Mouse (Mus musculus): ENCODE data around the gene Tgfbr3. TPM values are rescaled to one million over a fixed set of nuclear protein-coding genes. Genes with fewer than 3 reads are reported as not detected.

Gene Tgfbr3
- polyA plus RNA-seq, 3 experiments from 2014 or later: 2.1 to 17.2 (median 11.8) TPM

DNA sequence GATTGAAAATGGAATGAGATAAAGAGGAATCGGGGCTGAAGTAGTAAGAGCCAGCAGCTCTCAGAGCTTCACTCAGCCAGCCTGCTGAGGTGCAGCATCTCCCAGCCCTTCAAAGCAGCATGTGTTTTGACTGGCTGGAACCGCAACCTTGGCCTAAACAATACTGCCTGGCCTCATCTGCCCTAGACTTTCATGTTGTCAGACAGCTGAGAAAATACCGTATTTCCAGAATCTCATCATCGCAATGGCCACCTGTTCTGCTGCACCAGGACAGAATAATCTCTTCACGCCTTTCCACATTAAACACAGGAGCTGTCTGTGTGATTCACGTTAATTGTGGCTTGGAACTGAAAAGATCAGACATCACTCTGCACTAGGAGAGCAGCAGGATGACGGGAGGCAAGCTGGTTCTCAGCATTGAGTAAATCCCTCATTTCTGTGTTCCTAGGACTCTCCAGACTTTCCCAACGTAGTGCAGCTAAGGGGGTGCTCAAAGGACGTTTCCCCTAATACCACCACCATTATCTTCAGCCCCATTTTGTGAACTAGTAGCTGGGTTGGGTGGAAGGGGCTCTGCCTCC, 145.1 kb downstream of the Tgfbr3 start:
- no peak for ATAC-seq

DNA sequence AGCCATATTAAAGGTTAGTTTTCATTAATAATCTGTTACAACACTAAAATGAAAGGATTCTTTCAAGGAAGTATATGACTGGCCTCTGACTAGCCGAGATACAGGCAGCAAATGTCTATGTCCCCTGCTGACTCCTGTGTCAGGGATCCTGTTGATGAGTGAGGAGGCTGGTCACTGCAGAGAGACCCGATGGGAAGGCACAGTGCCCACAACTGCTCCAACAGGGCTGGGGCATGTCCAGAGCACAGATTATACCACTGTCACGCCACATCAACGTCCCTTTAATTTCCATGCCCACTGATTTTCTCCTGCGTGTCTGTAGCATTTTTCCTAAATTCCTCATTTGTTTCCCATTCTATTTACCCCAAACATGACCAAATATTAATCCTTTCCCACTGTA, 146.0 kb downstream of the Tgfbr3 start:
- no peak for ATAC-seq

DNA sequence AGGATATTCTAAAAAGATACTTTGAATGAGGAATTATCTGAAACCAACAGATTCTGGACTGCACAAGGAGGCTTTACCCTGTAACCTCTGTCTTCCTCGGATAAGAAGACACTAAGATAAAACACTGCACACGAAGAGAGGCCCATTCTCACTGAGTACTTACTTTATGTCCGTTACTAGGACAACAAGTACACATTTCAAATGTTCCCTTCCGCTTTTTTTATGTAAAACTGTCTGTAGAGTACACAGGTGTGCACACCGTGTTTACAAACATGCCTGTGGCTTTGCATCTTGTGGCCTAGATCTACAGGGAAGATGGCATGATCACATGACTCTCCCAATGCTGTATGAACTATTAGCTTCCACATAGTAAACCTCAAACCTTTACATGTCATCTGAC, 146.6 kb downstream of the Tgfbr3 start:
- no peak for ATAC-seq

DNA sequence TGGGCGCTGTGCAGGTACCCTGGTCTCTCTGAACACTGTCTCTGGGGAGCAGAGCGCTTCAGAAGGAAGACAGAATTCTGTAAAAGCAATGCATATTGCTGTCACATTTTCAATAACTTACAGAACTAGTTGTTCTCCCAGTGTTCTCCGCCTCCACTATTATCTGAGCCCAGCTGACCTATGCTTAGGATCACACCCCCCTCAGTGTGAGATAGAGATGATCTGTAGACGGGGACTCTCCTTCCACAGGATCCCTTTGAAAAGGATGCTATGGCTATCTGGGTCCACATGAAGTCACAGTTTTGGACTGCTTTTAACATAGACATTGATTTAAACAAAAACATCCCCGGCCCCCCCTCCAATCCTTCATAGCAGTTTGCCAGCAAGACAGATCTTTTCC, 148.1 kb downstream of the Tgfbr3 start:
- no peak for ATAC-seq

DNA sequence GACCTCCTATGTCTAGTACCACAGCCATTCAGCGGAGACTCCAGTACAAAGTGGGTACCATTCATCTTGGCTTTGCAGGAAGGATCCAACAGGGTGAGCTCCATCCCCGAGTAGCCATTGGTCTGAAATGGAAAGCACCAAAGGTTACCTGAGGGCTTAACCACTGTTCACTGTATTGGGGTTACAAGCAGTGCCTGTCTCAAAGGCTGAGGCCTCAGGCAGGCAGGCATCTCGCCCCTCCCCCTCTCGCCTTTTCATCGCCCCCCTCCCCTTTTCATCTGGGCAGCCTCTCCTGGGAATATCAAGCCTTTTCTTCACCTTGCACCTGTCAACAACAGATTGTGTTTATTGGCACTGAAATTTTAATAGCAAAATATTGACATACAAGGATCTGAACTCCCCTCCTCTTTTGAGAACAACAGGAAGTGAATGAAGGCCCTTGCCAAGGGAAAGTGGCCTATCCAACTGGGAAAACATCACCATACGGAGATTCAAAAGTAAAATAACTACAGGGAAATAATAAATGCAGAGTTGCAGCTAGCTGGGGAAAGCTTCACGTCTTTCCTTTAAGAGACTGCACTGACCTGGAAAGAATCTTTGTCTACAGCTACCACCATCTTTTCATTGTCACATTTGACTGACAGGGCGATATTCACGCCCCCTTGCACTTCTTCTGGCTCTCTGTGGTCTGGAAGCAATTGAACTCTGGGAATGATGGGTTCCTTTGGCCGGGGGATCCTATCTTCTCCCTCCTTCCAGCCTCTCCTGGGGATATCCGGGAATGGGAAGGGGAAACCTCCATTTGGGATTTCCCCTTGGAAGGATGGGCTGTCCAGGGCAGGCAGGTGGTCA, 149.4 kb downstream of the Tgfbr3 start:
- ATAC-seq: no peak

DNA sequence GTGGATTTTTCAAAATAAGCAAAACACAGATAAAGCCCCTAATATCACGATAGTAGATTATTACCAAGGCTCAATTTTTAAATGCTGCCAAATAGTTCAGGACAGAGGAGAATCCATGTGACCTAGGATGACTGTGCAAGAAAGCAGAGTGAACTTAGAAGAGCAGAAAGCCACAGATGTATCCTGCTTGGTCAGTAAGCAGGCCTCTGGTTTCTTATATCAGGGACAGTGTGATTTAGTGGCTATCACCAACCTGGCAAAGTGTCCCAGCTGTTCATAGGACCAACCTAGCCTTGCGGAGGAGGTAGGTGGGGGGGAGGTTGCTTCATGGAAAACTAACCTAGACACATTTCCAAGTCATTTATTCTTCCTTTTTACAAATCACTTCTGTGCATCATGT, 156.1 kb downstream of the Tgfbr3 start:
- ATAC-seq: no peak

DNA sequence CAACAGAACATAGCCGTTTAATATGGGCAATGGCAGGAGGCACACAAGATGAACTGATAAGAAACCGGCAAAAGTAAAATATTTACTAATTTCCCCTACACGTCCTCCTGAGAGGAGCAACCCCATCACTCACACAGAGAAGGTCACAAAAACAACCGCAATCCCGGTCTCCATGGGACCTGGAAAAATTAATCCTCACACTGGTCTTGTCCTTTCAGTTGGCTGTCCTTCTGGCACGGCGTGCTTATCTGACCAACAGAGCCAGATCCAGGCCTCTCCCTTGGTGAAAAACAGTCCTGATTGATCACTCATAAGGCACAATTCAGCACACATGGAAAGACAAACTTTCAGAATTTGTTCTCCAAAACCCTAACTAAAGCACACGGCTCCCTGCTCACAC, 157.2 kb downstream of the Tgfbr3 start:
- ATAC-seq: no peak

DNA sequence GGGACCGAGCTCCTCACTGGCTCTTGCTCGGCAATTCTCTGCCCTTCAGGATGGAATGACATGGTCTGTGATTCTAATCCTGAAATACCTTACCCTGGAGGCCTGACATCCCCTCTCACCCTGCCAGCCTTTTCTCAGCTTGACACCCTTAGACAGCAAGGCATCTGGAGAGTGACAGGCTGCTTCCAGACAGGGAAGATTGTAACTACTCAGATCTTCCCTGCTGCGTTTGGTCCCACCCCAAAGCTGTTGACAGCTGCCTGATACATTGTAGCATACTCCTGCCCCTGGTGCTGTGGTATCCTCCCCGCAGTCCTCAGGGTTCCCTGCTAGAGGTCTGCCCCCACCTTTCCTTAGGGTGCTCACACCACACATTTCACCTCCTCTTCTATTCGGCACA, 160.1 kb downstream of the Tgfbr3 start:
- no peak for ATAC-seq

DNA sequence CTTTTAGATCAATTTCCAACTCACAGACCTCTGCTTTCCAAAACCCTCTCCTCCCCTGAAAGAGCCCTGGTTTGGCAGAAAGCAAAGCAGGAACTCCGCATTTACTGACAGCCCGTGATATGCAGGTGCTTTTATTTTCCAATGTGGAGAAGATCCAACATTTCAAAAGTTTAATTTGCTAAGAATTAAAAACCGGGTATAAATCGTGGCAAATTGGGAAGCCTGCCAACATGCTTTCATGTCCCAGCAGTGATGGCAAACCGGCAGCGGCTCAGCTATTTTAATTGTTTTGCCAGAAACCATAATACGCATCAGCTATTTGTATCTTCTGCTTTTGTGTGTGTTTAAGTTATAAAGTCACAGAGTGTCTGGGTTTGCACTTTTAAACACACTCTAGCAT, 162.9 kb downstream of the Tgfbr3 start:
- no peak for ATAC-seq

DNA sequence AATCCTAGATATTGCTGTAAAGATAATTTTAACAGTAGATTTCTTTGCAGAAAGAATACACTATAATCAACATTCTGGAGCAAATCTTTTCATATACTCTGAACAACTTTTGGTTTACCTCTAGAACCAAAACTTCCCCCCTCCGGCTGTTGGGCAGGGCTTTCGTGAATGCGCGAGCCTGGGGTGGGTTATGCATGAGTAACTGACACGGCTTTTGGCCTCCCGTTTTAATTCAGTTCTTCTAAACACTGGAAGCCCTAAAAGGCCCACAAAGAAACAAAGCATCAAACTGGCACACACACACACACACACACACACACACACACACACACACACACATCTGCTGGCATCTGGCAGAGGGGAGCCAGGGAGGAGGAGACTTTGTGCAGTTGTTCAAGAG, 164.3 kb downstream of the Tgfbr3 start:
- no peak for ATAC-seq

DNA sequence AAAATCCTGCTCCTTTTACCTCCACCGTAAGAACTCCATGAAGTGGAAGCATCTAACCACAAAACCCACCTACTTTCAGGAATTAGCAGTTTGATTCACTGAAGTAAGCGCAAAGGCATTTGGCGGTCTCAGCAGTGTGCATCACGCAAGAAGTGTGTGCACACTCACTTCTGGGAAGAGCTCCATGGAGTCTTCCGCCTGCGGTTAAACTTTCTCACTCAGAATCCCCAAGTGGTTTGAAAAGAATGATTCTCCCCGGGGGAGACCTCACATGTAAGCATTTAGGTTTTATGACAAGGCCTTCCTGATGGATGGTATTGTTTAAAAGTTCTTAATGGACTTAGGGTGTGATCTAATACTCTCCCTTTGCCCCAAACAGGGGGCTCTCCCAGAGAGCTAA, 164.9 kb downstream of the Tgfbr3 start:
- ATAC-seq: no peak

DNA sequence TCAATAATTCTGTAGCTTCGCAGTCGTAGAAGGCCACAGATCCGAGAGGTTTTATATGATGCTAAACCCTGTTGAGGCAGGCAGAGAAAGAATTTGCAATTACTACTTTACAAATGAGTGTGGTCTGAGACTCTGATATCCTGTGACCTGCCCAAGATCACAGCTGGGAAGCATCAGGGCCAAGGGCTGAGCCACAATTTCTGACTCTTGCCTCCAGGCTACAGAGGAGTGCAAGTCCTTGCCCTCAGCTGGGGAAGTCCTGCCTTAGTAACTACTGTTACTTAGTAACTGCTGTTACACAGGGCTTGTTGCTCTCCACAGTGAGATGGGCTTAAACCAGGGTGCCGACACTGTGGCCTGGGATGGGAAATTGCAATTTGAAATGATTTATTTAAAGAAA, 166.8 kb downstream of the Tgfbr3 start:
- ATAC-seq: no peak

DNA sequence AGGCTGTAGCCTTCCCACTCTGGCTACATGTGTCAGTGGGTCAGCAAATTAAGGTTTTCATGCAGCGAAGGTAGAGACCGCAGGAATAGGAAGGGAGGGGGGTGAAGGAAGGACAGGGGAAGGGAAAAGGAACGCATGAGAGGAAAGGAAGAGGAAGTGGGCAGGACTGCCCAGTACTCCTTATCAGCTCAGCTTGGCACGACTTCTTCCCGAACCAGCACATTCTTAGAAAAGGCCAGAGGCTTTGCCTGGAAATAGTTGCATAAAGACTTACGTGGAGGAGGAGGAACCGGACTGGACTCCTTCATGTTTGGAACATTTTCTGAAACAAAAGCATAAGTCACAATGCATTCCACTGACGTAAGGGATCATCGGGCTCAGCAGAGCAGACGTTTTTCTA, 168.3 kb downstream of the Tgfbr3 start:
- no peak for ATAC-seq

DNA sequence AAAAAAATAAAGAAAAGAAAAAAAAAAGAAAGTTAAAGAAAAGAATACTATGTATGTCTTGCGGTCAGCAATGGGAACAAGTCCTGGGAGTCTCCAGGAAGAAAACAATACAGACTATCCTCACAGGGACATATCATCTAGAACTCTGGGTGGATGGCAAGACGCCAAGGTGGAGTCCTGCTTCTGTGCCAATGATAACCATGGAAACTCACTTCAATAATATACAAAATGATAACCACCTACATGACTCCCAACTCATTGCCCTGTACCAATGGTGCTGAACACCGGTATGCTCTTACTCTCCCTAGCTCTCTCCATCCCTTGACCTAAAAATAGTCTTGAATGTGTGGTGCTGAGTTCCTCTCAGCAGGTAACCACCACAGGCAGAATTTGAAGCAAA, 168.8 kb downstream of the Tgfbr3 start:
- no peak for ATAC-seq

DNA sequence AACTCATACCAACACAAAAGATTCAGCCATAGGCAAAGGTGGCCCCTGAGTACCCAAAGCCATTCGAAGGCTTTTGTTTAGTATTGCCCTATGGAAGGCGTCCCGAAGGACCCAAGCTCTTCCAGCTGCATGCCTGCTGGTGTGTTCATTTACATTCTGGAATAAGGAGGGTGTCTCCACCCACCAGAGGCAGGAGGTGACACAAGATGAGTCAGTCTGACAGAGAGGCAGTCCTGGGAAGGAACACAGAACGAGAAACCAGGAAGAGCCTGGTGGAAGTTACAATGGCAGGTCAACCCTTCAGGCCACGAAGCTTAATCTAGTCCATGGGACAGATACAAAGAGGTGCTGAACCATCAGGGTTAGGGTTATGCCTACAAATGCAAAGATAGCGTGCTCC, 169.5 kb downstream of the Tgfbr3 start:
- ATAC-seq: no peak

DNA sequence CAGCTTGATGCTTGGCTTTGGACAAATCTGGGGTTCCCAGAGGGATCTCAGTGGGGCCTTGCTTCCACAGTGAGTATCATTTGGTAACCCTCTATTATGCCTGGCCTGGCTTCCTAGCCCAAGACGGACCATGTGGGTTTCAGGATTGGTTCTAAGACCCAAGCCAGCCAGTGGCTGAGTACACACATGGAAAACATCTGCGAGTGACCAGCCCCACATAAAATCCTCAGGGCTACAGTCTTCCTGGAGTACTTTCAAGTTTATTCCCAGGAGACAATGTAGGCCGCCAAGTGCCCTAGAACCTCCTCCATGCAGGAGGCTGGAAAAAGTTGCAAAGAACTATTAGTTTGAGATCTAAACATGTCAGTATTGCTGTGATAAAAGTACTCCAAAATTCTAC, 172.6 kb downstream of the Tgfbr3 start:
- no peak for ATAC-seq

DNA sequence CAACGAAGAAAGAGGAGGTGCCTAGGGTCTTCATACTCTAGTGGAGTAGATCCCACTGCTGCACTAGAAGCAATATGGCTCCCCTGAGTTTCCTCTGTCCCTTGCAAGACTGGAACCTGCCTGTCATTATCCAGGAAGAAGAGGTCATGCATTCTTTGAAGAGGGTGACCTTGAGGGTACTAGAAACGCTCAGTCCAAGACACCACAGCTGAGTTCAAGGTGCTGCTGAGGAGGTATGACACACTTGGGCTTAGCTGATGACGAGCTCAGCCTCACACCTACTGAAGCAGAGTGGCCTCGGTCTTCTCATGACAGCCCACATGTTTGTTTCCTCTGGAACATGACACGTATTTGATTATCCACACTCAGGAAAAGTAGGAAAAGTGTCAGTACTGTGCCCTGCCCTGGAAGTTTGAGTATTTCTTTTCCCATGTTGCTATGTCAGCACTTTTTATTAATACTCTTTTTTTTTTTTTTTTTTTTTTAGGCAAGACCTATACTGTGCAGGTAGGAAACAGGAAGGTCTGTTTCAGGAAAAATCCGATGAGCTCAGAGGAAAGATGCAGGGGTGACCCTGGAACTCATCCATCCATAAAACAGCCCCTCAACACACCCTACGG, 176.7 kb downstream of the Tgfbr3 start:
- no peak for ATAC-seq

DNA sequence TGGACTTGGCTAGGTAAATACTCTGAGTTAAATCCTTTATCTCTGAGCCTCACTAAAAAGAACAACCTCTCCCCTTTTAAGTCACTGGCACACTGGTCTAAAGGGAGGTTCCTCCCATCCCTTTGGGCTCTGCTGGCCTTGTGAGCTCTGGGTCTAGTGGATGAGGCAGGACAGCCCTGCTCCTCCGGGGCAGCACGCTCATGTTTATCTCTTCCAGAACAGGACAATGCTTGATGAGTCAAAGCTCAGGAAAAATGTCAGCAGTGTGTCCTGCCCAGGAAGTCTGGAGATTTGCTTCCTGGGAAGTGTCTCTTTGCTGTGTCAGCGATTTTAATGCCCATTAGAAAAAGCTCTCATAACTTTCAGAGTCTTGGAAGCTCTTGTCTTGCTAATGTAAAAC, 177.6 kb downstream of the Tgfbr3 start:
- no peak for ATAC-seq

DNA sequence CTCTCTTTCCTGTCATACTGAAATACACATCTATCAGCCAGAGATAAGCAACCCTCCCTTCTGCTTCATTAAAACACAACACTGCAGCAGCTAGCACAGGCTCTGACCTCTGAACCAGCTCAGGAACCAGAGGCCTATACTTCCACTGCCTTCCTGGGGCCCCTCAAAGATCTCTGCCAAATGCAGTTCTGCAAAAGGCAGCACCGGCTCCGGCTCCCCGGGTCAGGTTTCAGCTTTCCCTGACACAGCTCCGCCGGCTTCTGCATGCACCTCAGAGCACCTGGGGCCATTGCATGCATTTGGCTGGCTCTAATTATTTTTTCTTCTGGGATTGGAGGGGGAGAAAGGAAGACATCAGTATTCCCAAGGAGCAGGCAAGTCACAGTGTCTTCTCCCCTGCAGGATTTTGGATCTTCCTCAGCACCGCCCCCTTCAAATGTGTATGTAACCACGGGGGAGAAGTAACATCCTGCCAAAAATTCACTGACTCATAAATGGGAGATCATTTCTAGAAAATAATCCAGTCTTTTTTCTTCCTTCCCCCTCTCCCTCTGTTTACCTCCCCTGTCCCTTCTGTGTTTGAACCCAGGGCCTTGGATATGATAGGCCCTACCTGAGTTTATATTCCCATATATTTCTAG, 178.4 kb downstream of the Tgfbr3 start:
- ATAC-seq: no peak

DNA sequence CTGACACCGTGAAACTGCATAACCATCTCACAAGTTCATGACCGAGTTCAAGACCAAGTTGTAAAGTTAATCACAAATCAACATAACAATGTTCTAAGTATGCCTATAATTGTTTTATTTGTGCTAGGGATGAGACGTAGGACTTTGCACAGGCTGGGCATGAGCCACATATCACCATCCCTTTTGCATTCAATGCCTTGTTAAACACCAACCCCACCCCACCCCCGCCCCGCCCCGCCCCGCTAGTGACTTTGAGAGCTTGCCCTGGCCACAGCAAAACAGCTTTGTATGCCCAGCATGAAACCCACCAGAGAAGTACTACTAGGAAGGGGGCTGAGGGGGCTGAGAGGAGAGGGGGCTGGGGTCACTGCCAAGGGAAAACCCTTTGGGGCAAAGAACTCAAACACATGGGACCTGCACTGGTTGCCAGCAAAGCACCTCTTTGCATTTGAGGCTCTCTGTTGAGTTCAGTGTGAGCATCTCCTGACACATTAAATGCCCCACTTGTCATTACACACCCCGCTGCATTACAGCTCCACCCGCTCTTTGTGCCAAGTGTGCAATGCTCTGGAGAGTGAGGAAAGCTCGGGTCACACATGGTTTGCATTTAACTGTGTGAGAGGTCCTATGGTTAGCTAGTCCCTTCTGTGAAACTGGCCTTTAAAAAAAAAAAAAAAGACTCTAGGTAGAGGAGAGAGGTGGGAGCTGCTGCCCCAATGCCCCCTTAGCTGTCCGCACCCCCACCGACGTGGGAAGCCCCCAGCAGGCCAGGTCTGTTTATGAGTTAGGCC, 179.1 kb downstream of the Tgfbr3 start:
- ATAC-seq: no peak

DNA sequence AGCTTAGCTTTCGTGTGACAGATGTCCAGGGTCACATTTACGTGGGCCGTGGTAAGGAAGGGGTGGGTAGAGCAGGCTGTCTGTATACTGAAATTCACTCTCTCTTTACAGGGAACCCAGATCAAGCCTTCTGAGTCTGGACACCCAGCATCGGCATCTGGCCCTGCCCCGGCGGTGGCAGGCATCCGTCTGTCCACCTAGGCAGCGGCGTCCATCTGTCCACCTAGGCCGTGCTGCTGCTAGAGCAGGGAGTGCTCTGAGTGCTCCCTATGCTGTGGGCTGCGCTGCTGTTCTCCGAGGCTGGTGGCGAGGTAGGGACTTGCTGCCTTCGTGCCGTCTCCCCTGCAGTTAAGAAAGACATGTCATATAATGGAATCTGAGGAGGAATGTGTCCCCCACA, 180.0 kb downstream of the Tgfbr3 start:
- ATAC-seq: no peak

DNA sequence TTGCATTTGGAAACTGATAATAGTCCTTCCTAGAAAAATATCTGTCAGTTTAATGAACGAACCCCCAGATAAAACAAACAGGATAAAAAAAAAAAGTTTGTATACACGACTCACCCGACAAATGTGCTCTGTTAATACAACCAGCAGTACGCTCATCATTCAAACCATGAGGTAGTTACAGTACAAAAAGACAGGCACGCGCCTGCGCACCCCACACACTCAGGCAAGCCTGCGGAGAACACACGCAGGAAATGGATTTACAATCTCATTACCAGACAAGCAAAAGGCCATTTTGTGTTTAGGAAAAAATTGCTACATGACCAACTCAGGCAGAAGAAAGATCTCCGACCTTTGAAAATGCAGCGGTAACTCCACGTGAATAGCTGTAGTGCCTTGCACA, 182.6 kb downstream of the Tgfbr3 start:
- ATAC-seq: no peak

DNA sequence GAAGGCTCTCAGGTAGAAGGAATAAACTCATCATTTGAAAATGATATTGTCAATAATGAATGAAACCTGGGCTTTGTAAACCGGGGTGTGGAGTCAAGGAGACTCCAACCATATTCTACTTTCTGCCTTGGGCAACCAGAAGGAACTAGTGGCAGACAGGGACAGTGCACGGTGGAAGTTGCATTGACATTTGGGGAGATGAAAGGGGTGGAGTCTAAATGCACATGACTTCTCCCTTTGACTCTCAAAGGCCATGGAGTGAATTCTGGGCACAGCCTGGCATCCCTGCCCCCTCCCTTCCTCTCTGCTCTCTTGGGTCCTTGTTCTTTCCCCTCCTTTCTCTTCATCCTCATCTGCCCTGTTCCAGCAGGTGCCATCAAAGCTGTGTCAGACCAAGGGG, 183.3 kb downstream of the Tgfbr3 start:
- ATAC-seq: no peak
